Mouse (Mus musculus) thymus, postnatal 14 days (tissue): ENCODE measurements at regions not wholly inside any gene's neighbourhood (a gene's known extent, or its start where the extent isn't known, plus 50 kb on each side); places are given as distances from the start of the nearest gene placed in this dataset.

Experiments
- DNase-seq: peaks from one replicate; pipeline ENCODE4 v3.0.0; 2021

DNA sequence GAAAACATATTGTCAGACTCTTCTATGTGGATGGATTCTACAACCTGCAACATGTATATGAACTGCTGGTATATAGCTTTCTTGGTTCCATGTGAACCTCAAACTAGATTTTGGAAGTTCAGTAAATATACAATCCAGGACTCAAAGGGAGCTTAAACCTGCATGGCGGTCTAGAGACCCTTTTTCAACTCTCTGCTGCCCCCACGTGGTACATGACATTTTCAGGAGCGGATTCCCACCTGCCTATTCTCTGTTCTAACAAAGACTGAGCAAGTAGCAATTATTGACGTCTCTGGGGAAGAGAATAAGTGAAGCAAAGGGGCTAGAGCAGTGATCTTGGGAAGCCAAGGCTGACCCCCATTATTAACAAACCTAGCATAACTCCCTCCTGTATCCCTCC is 127.1 kb upstream of the Snx19 start:
- DNase-seq = no peak

DNA sequence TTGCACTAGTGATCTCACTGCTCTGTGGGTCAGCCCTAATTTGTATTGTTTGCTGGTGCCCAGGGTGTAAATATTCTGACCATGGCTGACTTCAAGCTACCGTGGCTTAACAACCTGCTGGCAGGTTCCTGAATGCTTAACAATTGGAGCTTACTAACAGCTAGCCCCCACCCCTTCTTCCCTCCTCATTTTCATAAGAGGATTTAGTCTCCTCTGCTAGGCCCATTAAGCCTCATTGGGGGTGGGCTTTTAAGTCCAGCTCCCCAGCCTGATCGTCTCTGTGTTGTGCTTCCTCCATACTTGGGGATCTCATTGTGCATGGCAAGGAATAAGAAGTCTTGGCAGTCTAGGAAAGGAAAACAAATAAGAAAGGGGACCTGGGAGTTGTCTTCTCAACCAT is 118.6 kb upstream of the Snx19 start:
- no peak for DNase-seq

DNA sequence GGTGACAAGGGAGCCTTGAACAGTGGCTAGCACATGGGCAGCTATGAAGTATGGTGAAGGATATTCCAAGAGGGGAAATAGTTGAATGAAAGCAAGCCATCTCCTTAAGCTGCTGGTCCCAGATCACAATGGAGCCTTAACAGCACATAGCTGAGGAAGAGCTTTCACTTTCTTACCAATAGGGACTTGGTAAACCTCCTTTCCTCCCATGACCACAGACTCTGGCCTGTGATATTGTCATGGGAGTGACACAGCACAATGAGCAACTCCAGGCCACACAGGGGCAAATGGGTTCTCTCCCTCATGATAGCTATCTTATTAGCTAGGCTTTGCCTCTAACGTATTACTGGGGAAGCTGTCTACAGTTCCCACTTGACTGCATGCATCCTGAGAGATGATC is 113.5 kb upstream of the Snx19 start:
- no peak for DNase-seq

DNA sequence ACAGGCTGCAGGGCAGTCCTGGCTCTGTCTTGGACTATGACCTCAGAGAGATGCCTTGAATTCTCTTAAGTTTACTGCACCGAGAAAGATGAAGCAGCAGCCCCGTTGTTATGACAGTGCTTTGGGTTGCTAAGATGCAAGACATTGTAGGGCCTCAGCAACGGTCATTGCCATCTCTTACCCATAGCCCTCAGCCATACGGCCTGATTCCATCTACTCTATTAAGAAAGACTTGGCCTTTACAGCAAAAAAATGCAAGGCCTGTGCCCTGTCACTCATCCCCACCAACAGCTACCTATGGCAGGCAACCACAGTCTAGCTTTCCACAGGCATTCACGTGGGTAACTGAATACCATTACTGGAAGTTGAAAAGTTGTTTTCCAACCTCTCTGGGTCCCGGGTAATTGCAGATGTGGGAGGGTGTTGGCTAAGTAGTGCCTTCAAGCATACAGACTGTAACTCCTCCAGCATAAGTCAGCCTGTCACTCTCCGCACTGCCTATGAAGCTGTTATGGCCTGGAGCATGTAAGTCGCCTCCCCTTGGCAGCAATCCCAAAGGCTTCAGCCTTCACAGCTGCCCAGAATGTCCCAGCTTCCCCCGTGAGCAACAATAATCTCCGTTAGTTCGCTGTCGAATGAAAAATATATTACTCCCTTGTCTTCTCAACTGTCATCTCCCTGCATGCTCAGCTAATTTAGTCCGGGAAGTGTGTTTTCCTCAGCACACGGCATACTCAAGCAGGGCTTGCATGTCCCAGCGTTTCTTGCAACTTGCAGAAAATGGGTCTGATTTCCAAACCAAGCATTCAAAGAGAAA is 112.3 kb upstream of the Snx19 start:
- no peak for DNase-seq

DNA sequence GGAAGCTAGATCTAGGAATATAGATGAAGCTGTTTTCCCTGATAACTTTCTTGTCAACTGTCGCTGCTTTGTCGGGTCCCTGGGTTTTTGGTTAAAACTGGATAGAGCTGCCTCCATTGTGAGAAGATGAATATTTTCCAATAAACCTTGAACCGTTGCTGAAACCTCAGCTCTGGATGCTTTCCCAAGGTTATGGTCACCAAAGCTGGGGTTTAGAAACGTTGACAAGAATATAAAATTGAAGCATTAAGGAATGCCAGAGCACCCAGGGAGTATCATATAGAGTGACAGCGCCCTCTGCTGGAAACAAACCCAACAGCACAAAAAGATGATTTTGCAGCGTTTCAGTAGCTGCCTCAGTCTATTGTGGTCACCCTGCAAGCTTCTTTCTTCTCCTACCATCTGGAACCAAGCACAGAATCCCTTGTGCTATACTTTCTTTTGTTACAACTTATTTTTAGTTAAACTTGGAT is 111.7 kb upstream of the Snx19 start:
- no peak for DNase-seq

DNA sequence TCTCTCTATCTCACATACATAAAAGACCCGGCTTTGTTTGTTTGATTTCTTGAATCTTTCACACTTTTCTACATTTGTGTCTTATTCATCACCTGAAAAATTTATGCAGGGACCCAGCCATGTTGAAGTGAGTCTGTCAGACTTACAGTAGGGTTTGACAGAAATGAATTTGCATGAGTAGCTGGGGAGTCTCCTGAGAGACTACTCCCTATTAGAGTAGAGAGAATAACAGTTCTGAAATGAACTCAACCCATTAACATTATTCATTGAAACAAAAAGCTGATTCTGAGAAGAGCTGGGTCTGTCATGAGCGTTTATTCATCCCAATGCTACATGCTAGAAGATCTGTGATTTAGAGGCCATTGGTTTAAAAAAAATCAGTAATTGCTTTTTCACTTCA is 82.0 kb upstream of the Snx19 start:
- no peak for DNase-seq

DNA sequence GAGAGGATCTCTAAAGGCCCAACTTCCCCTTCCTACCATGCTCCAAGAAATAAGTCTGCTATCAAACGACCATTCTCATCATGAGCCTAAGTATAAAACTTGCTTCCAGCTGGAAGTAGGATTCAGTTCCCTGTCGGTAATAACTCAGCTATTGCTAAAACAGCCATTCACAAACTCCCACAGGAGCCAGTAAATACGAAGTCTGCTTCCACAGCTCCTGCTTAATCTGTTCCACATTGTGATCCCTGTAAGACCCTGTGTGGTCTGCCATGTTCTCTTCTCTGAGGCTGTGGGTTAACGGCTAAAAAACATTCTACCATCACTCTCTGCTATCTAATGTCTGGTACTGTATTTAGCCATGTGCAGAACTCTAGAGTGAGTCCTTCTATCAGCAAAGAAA is 72.9 kb upstream of the Snx19 start:
- DNase-seq = no peak

DNA sequence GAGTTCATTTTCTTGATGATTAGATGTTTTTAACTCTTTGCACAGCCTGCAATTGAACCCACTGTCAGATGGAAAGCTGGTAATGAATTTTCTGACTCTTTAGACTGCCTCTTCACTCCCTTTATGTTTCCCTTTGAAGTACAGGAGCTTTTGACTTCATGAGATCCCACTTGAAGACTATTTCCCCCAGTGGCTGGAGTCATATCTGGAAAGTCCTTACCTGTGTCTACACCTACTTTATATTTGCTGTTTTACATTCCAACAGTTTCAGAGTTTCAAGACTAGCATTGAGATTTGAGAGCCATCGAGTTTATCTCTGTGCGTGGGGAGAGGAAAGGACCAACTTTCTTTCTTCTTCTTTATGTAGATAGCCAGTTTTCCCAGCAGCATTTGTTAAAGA is 71.3 kb upstream of the Snx19 start:
- DNase-seq = no peak

DNA sequence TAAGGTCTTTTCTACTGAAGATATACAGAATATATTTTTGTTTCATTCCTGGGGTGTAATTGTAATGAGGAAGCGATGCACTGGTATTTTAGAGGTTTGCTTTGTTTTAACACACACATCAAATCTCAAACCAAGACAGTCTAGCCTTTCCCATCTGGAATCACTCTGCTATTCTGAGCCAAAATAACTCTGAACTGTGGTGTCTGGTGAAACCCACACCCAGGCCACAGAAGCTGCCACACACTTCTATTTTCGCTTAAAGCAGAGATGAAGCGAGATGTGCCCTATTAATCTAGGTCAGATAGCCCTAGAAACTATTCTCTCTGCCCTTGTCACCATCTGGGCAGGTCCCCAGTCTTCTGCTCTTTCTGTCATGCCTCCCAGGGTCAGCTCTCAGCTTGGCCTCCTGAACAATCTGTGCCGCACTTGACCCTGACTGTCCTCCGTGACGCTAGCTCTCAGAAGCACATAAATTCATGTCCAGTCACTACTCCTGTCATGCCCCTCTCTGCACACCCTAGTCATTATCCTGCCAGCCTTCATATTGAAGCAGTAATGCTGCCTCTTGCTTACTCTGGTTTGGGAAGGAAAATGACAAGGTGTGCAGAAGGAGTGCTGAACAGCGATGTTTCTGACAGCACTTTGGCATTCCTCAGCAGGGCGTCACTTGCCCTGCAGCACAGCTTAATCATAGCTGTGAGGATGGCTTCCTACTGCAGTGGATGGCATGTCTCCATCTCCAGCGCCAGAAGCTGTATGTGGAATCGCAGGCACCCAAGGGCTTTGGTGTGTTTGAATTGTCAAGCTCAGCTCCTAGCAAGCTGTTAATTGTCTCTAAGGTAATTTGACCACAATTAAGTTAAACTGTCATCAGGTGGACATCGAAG is 57.1 kb upstream of the Snx19 start:
- DNase-seq = no peak

DNA sequence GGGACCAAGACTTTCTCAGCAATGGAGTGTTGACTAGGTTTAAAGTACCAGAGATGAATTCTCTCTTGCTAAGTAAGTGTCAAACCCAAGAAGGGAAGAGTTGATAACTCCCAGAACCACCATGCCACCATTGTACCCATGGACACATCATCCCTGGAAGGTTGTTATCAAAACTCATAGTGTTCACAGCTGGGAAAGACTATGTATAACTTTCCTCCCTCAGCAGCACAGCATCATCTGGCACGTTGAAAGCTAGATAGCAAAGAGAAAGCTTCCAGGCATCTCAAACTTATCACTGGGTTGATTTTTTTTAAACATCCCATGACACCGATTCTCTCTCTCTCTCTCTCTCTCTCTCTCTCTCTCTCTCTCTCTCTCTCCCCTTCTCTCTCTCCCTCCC is 56.1 kb upstream of the Snx19 start:
- DNase-seq = no peak

DNA sequence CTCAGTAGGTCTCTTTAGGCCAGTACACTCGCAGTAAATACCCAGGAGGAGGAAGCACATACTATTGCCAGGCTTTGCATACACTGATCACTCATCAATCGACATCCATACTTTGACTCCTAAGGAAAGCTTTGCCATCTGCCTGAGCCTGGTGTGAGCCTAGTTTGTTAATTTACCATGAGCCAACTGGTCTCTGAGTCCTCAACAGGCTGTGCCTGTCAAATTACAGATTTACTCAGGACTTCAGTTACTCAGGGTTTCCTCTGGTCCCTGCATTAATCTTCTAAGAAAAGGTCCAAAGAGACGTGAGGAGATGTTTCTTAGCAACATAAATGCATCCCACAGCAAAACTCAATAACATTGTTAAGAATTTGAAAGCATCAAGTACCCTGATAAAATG is 50.0 kb upstream of the Snx19 start:
- no peak for DNase-seq
